Mouse (Mus musculus): ENCODE data around the gene Khdrbs2. TPM values are rescaled to one million over a fixed set of nuclear protein-coding genes. Genes with fewer than 3 reads are reported as not detected.
"Not testable (repeated sequence)": the region's sequence is repeated elsewhere in the genome, so short reads cannot be mapped to it uniquely, and the experiment has no call there.

Khdrbs2 gene
- total RNA-seq, 4 experiments from 2014 or later = not detected

- no peak for DNase-seq (ENCODE audit: low spot score in 2 of 2)
These were observed 290.6 kb downstream of the Khdrbs2 start for GRCm38 (mm10) chr1:32463103-32463516.

- DNase-seq (ENCODE audit: low spot score in 2 of 2) = no peak
These were observed 298.5 kb downstream of the Khdrbs2 start for GRCm38 (mm10) chr1:32471022-32471421.

GRCm38 (mm10) chr1:32471502-32472214 is 299.1 kb downstream of the Khdrbs2 start:
- DNase-seq (ENCODE audit: low spot score in 2 of 2) = no peak

- DNase-seq (ENCODE audit: low spot score in 2 of 2) = no peak
These were observed 315.4 kb downstream of the Khdrbs2 start for GRCm38 (mm10) chr1:32487944-32488343.

GRCm38 (mm10) chr1:32503381-32503780 is 330.9 kb downstream of the Khdrbs2 start:
- no peak for DNase-seq (ENCODE audit: low spot score in 2 of 2)

GRCm38 (mm10) chr1:32547194-32547593 is 374.7 kb downstream of the Khdrbs2 start, which contains the start of gene Gm5415:
Gene Gm5415, minus strand, starts transcription at chr1:32547294.
- not testable (repeated sequence) for DNase-seq (ENCODE audit: low spot score in 2 of 2)

- no peak for DNase-seq (ENCODE audit: low spot score in 2 of 2)
These were observed 380.9 kb downstream of the Khdrbs2 start for GRCm38 (mm10) chr1:32553459-32553858.

- no peak for DNase-seq (ENCODE audit: low spot score in 2 of 2)
These were observed 381.4 kb downstream of the Khdrbs2 start for GRCm38 (mm10) chr1:32553925-32554324.

- no peak for DNase-seq (ENCODE audit: low spot score in 2 of 2)
These were observed 396.4 kb downstream of the Khdrbs2 start for GRCm38 (mm10) chr1:32568901-32569300.

- no peak for DNase-seq (ENCODE audit: low spot score in 2 of 2)
These were observed 453.5 kb downstream of the Khdrbs2 start for GRCm38 (mm10) chr1:32626060-32626459.

GRCm38 (mm10) chr1:32632415-32633354 is 460.2 kb downstream of the Khdrbs2 start:
- no peak for DNase-seq (ENCODE audit: low spot score in 2 of 2)

- DNase-seq (ENCODE audit: low spot score in 2 of 2) = no peak
These were observed 460.9 kb downstream of the Khdrbs2 start for GRCm38 (mm10) chr1:32633404-32633803.

- DNase-seq (ENCODE audit: low spot score in 2 of 2) = no peak
These were observed 466.6 kb downstream of the Khdrbs2 start for GRCm38 (mm10) chr1:32639118-32639517.

GRCm38 (mm10) chr1:32649647-32650209 is 477.2 kb downstream of the Khdrbs2 start:
- DNase-seq (ENCODE audit: low spot score in 2 of 2) = no peak

- no peak for DNase-seq (ENCODE audit: low spot score in 2 of 2)
These were observed 521.3 kb downstream of the Khdrbs2 start for GRCm38 (mm10) chr1:32693806-32694205.

GRCm38 (mm10) chr1:32700132-32700531 is 527.6 kb downstream of the Khdrbs2 start:
- DNase-seq (ENCODE audit: low spot score in 2 of 2) = no peak

GRCm38 (mm10) chr1:32701267-32701666 is 528.8 kb downstream of the Khdrbs2 start:
- DNase-seq (ENCODE audit: low spot score in 2 of 2) = no peak
